Mouse (Mus musculus): ENCODE results near the gene Ddah2.

Gene Ddah2

DNA sequence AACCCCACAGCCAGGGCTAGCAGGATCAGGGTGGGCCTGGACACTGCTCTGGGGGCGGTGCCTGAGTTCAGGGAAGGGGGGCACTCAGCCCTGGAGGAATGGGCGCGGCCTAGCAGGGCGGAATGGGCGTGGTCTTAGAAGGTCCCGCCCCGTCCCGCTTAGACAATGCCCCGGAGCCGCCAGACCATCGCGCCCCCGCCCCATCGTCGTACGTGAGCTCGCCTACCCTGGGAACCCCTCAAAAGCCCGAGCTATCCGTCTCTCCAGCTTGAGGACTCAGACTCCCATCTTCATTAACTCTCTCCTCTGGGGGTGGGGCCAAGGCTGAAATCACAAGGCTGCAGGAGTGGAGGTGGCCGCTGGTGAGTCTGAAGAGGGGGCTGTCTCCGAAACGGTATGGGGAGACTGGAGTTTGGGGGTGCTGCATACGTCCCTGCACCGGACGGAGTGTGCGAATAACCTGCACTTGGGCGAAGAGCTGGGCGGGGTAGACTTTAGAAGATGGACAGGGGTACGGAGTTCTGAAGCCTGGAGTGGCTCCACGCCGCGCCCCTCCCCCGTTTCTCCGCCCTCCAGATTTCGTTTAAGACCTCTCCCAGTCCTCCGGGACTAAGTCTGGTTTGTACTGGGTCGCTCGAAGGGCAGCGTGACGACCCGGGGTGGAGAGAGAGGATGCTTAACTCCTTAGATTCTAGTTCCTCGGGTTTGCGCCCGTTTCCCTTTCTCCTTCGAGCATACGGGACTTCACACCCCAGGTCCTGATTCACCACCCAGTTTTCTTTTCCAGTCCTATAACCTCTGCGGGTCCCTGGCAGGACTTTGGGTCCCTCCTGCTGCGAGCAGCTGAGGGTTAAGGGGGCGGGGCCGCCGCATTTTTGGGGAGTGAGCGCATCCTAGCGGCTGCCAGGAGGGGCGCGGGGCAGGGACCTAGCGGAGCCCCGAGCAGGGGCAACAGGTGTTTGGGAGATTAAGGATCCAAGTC lies at the start of gene Ddah2:
Ddah2 (plus strand) TSS at position 125 of the 982 bp plus-strand sequence.
- in situ Hi-C loops (cut with MboI, MseI): no loop called here

DNA sequence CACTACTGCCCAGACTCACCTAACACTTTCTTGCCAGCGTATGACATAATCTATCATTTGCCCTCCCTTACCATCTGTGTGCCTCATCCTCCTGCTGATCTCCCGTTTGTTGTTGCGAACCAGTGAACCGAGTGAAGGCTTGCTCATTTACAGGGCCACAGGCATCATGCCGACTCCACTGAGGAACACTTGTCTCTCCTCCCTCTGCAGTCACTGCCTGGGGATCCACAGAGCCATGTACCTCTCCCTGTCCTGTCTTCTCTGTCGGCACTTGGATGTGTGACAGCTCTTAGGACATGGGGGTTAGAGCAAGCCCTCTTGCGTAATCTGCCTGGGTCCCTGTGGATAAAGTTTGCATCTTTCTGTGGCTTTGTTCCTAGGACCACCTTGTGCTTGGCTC lies 49.2 kb upstream of the Ddah2 start:
- in situ Hi-C loops (cut with MboI, MseI): no loop called here

DNA sequence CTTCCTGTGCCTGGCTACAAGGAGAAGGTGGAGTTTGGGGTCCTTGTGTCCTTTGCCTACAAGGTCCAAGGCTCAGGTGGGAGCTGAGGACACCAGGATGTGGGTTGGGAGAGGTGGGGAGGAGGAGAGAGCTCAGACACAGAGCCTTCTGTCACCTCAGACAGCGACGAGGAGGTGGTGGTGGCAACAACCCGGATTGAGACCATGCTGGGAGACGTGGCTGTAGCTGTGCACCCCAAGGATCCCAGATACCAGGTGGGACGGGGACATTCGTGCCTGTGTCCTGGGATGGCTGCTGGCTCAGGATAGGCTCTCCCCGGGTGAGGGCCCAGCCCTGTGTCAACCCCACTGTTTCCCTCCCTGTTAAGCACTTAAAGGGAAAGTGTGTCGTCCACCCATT lies 47.4 kb upstream of the Ddah2 start:
- in situ Hi-C loops (cut with MboI, MseI): loop anchor here (5.0 kb wide), 1 partner anchor 96 kb away; the partner anchor contains the start of gene Ly6g5c

DNA sequence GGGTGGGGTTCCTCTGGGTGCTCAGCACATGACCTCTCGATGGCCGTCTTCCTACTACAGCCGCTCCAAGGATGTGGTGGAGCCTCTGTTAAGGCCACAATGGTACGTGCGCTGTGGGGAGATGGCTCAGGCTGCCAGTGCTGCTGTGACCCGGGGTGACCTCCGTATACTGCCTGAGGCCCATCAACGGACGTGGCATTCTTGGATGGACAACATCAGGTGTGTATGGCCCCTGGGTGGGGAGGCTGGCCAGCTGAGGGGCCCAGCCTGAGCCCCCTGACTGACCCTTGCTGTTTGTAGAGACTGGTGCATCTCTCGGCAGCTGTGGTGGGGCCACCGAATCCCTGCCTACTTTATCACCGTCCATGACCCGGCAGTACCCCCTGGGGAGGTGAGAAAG lies 46.4 kb upstream of the Ddah2 start:
- in situ Hi-C loops (cut with MboI, MseI): loop anchor here (5.0 kb wide), 1 partner anchor 95 kb away; the partner anchor contains the start of gene Ly6g5c

DNA sequence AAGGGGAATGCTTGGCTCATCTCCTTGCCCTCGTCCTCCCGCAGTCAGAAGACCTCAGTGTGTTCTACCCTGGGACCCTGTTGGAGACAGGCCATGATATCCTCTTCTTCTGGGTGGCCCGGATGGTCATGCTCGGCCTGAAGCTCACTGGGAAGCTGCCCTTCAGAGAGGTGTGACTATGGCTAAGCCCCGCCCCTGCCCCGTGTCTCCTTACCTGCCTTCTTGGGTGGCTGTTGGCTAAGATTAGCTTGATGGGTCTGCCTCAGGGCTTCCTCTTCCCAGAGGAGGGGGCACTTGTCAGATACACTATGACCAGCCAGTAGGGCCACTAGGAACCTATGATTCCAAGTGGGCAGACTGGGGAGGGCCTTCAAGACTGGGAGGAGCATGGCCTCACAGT lies 45.6 kb upstream of the Ddah2 start:
- in situ Hi-C loops (cut with MboI, MseI): loop anchor here (5.0 kb wide), 1 partner anchor 94 kb away; the partner anchor contains the start of gene Ly6g5c

DNA sequence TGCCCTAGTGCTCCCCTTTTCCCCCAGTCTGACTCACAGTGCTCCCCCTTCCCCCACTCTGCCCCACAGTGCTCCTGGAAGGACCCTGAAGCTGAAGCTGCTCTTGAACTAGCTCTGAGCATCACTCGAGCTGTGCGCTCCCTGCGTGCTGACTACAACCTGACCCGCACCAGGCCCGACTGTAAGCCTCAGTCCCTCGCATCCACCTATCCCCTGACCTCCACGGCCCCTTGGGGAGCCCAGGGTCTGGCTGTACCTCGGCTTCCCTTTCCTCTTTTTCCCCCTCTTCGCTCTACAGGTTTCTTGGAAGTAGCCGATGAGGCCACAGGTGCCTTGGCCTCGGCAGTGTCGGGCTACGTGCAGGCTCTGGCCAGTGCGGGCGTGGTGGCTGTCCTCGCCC lies 43.5 kb upstream of the Ddah2 start:
- in situ Hi-C loops (cut with MboI, MseI): no loop called here

DNA sequence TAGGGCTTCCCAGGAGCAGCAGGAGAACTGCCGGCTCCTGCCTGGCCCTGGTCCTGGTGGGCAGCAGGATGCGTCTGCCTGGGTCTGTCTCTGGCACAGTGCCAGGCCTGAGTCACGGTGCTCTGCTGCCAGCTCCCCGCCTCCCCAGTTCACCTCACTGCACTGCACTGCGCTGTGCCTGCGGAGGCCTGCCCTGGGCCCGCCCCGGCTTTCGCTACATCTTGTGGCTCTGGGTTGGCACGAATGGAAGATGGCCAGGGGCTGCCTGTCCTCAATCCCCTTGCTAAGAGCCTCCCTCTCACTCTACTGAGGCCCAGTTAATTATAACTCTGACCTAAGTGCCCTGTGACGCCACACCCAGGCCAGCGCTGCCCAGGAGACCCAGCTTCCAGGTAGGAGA lies 42.5 kb upstream of the Ddah2 start, which contains the start of gene Vwa7:
Vwa7 (plus strand) TSS at position 204 of the 400 bp plus-strand sequence.
- in situ Hi-C loops (cut with MboI, MseI): no loop called here

DNA sequence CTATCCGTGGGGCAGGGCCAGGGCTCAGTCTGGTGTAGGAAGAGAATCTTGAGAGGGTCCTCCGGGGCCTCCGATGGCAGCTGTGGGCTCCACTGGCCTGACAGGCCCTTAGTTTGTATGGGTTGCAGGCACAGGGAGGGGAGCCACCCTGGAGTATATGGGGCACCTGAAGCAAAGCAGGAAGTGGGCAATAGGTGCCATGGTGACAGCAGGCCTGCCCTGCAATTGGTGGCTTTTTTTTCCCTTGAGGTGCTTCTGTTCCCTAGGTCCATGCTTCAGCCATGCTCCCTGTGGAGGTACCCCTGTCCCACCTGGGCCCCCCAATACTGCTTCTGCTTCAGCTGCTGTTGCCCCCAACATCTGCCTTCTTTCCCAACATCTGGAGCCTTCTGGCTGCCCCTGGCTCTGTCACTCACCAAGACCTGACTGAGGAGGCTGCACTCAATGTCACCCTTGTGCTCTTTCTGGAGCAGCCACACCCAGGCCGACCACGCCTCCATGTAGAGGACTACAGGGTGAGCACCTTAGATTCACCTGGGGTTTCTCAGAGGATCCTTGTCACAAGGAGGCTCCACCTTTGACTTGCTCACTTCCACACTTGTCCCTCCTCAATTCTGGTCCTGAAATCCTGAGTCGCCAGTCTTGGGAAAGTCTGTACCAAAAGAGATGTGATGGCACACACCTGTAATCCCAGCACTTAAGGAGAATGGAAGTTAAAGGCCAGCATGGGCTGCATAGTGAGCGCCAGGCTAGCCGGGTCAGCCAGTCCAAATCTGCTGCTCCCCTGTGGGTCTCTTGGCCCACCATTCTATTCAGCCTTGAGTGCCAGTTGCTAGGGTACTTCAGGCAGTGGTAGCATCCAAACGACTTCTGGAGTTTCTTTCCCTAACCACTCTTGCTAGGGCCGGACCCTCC lies 41.8 kb upstream of the Ddah2 start:
- in situ Hi-C loops (cut with MboI, MseI): no loop called here

DNA sequence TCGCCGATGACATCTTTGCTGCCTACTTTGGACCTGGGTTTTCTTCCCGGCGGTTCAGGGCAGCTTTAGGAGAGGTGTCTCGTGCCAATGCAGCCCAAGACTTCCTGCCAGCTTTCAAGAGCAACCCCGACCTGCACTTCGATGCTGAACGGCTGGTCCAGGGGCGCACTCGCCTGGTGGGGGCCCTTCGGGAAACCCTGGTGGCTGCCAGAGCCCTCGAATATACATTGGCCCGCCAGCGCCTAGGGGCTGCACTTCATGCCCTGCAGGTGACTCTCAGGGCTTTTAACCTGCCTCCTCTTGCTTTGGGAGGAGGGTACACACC lies 41.2 kb upstream of the Ddah2 start:
- in situ Hi-C loops (cut with MboI, MseI): no loop called here

DNA sequence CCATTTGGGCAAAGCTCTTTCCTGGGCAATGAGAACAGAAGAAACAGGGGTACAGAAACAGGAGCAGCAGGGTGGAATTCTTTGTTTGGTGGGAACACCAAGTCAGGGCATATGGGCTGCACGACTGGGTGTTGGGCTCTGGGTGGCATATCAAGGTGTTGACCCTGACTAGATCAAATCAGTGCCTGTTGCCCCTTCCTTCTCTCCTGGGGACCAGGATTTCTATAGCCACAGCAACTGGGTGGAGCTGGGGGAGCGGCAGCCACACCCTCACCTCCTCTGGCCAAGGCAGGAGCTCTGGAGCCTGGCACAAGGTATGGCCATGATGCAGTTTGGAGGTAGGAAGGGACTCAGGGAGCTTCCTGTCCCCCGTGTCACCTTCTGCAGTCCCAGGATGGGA lies 40.7 kb upstream of the Ddah2 start:
- in situ Hi-C loops (cut with MboI, MseI): no loop called here

DNA sequence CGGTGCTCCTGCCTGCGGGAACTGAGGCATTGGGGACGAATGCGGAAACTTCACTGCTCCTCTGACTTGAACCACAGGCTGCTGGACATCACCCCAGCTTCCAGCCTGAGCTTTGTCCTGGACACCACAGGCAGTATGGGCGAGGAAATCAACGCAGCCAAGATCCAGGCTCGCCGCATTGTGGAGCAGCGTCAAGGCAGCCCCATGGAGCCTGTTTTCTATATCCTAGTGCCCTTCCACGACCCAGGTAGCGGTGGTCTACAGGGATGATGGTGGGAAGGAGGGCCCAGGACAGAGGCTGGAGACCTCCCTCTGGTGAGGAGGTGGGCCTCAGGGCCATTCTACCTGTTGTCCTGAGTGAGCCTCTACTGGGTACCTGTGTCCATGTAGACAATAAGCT lies 38.9 kb upstream of the Ddah2 start:
- in situ Hi-C loops (cut with MboI, MseI): loop anchor here (5.0 kb wide), 1 partner anchor 47 kb away; the partner anchor contains the start of genes Ly6g6c and Mpig6b

DNA sequence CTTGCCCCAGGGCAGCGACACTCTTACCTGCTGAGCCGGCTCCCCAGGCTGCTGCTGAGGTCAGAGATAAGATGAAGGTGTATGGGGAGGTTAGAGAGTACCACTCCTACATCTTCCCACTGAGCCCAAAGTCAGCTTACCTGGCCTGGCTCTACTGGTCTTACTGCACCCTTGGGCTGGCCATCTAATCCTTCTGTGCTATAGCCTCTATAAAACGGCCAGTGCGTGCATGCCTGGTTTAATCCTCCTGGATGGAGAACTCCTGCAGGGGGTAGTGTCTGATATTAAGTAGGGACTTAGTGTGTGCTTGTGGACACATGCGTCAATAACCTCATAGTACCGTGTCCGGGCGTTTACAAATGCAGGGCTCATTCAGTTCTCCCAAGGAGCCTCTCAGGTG lies 38.3 kb upstream of the Ddah2 start:
- in situ Hi-C loops (cut with MboI, MseI): loop anchor here (5.0 kb wide), 1 partner anchor 47 kb away; the partner anchor contains the start of genes Ly6g6c and Mpig6b

DNA sequence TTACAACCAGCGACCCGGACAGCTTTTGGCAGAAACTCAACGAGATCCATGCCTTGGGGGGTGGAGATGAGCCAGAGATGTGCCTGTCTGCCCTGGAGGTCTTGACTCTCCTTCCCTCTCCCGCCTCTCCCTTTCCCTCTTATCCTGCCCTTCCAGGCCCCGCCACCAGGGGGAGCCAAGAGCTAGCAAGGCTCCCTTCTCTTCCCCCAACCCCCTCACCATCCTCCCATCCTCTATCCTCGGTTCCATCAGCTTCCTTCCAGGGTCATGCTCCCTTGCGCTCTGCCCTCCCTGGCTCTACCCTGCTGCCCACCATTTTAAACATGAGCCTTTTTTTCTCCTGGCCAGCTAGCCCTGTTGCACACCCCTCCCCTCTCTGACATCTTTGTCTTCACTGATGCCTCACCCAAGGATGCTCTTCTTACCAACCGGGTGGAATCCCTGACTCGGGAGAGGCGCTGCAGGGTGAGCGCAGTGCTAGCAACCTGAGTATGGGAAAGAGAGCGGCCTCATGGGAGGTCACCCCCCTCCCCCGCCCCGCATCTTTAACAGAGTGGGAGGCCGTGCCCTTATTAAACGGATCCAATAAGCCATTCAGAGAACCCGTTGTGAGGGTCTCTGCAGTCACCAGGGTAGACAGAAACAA lies 37.5 kb upstream of the Ddah2 start:
- in situ Hi-C loops (cut with MboI, MseI): loop anchor here (5.0 kb wide), 1 partner anchor 46 kb away; the partner anchor contains the start of genes Ly6g6c and Mpig6b

DNA sequence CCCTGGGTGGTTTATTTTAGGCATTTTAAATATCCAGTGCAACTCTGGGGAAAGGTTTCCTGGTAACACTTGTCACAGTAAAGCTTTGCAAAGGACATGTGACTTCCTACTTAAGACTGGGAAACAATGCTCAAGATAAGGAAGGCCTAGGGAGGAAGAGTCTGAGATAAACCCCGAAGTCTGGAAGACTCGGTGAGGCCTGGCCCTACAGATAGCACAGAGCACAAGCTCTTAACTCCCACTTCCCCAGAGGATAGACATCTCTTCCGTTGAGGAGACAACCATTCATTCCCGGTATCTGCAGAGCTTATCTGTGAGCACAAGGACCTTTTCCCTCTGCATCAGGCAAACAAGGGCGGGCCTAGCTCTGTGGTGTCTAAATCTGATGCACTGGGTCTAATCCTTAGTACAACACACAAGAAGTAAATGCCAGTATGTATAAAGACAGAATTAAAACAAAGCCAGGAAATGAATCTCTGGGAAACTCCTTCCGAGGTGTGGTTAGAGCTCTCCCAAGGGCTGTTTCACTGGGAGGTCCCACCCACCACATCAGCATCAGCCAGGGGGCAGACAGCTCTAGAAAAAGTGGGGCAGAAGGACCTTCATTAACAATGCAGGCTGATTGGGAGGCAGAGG lies 36.9 kb upstream of the Ddah2 start:
- in situ Hi-C loops (cut with MboI, MseI): loop anchor here (5.0 kb wide), 1 partner anchor 45 kb away; the partner anchor contains the start of genes Ly6g6c and Mpig6b

DNA sequence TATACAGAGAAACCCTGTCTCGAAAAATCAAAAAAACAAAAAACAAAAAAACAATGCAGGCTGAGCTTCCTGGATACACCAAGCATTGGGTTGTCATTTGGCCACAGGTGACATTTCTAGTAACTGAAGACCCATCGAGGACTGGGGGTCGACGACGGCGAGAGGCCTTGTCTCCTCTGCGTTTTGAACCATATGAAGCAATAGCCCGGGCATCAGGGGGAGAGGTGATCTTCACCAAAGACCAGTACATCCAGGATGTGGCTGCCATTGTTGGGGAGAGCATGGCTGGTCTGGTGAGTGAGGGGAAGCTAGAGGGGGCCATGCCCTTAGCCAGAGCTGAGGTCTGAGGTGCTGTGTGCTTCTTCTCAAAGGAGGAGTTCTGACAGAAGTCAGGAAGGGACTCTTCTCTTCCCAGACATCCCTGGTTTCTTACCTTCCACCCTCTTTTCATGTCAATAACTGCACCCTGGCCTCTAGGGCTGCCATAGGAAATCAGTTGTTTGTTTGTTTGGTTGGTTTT lies 36.2 kb upstream of the Ddah2 start:
- in situ Hi-C loops (cut with MboI, MseI): loop anchor here (5.0 kb wide), 1 partner anchor 45 kb away; the partner anchor contains the start of genes Ly6g6c and Mpig6b

DNA sequence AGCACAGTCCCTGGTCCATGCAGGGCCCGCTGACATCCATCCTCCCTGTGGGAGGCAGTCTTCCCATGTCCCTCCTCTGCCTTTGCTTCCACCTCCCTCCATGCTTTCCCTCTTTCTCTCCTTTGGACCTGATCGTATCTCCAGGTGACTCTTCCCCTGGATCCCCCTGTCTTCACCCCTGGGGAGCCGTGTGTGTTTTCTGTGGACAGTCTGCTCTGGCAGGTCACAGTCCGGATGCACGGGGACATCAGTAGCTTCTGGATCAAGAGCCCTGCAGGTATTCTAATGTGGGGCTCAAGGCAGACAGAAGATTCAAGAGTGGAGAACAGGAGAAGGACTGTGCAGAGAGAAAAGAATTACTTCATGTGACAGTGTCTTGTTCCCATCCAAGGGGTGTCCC lies 35.6 kb upstream of the Ddah2 start:
- in situ Hi-C loops (cut with MboI, MseI): loop anchor here (5.0 kb wide), 1 partner anchor 44 kb away; the partner anchor contains the start of genes Ly6g6c and Mpig6b

DNA sequence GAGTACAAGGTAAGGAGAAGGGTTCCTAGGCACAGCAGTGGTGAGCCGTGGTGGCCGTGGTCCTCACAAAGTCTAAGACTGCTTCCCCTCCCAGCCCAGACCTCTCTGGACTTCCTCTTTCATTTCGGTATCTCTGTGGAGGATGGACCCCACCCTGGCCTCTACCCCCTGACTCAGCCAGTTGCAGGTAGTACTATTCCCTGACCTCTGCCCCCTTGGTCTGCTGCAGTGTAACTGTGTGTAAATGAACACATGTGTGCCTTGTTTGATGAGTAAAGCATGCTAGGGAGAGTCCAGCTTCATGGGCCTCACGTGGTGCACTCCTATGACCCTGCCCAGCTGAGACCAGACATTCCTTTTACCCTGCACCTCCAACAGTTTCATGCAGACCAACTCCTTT lies 35.1 kb upstream of the Ddah2 start:
- in situ Hi-C loops (cut with MboI, MseI): loop anchor here (5.0 kb wide), 1 partner anchor 44 kb away; the partner anchor contains the start of genes Ly6g6c and Mpig6b

DNA sequence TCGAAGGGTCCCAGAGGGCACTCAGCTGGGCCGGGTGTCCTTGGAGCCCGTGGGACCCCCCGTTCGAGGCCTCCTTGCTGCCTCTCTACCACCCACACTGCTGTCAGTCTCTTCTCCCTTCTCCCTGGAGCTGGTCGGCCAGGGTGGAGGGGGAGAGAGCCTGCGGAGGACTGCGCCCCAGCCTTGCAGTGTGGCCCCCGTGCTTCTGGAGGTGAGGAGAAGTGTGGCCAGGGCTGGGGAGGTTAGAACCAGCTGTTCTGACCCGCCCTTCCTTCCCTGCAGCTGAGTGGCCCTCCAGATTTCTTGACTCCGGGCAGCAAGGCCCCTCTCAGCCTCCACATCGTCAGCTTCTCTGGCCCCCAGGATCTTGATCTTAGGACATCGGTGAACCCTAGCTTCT lies 34.6 kb upstream of the Ddah2 start:
- in situ Hi-C loops (cut with MboI, MseI): loop anchor here (5.0 kb wide), 1 partner anchor 43 kb away; the partner anchor contains the start of genes Ly6g6c and Mpig6b

DNA sequence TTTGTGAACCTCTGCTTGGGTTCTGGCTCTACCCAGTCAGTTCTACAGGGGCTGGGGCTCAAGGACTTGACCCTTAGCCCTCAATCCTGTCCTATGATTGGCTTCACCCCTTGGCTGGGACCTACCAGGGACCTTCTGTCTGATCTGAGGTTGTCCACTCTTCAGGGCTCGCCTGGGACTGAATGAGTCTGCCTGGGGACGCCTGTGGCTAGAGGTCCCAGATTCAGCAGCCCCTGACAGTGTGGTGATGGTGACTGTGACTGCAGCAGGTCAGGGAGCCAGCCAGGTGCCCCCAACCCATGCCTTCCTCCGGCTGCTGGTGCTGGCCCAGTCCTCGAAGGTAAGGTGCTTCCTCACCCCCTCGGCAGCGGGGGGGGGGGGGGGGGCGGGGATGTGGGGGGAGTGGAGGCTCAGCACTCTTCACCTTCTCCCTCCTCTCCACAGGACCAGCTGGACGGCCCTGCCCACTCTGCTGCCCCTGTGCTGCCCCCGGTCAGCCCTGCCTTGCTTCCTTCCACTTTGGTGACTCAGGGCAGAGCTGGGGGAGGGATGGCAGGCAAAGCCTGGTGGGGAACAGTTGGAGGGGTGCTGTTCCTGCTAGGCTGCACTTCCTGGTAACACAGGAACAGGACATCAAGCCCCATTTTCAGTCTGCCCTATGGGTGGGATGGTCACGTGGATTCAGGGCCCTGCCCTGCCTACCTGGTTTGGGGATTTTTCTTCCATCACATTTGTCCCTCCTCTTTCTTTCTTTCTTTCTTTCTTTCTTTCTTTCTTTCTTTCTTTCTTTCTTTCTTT lies 33.9 kb upstream of the Ddah2 start:
- in situ Hi-C loops (cut with MboI, MseI): loop anchor here (5.0 kb wide), 1 partner anchor 42 kb away; the partner anchor contains the start of genes Ly6g6c and Mpig6b

All from regulatory T cell (primary cell).